Mouse (Mus musculus) CH12.LX (cell line): ENCODE measurements at regions not wholly inside any gene's neighbourhood (a gene's known extent, or its start where the extent isn't known, plus 50 kb on each side); places are given as distances from the start of the nearest gene placed in this dataset.

ENCODE experiments used
- DNase-seq: peaks from one replicate; pipeline ENCODE4 v3.0.0-alpha.2; 2013; ENCODE audit errors: extremely low read depth
- H3K27ac ChIP-seq: 2 replicates; pipeline ENCODE4 v1.5.1; 2012; ENCODE audit warnings: low read depth, mild to moderate bottlenecking, control low read depth, moderate library complexity; ENCODE audit not compliant: insufficient read depth
- H3K27me3 ChIP-seq: replicated peaks from 2 replicates; pipeline ENCODE3; 2012; ENCODE audit warnings: inconsistent platforms
- H3K36me3 ChIP-seq, 2 experiments: replicated peaks in 1 of 2; 2 replicates each; pipeline versions ENCODE3 to v1.6.1; 2012; ENCODE audit warnings: inconsistent platforms in 1 of 2, low read length in 1 of 2, mild to moderate bottlenecking in 1 of 2, mixed read lengths in 1 of 2, moderate library complexity in 1 of 2; ENCODE audit not compliant: control insufficient read depth in 1 of 2, insufficient read depth in 1 of 2
- H3K4me1 ChIP-seq, 2 experiments: 2 replicates each; pipeline ENCODE4 v1.6.1; 2012; ENCODE audit warnings: inconsistent platforms in 1 of 2, moderate library complexity in 1 of 2; ENCODE audit not compliant: insufficient read depth in 2 of 2, control insufficient read depth in 1 of 2
- H3K4me2 ChIP-seq: 2 replicates; pipeline ENCODE4 v1.6.1; 2012; ENCODE audit warnings: low read depth, mild to moderate bottlenecking, control low read depth; ENCODE audit not compliant: poor library complexity, insufficient read depth, severe bottlenecking
- H3K4me3 ChIP-seq, 3 experiments: fragments of 150-350 bp in 1 of 3; sonication (generic) in 1 of 3; replicated peaks in 1 of 3; 2 replicates each; pipeline versions ENCODE3 to v1.5.1; 2011 to 2012; ENCODE audit warnings: low read depth in 2 of 3, low read length in 2 of 3, mild to moderate bottlenecking in 2 of 3, moderate library complexity in 2 of 3, control low read depth in 1 of 3, improper control_type of control experiment in 1 of 3, inconsistent platforms in 1 of 3, mixed read lengths in 1 of 3; ENCODE audit not compliant: poor library complexity in 1 of 3
- H3K79me2 ChIP-seq: replicated peaks from 2 replicates; pipeline ENCODE4 v1.6.1; 2012; ENCODE audit warnings: mild to moderate bottlenecking, moderate library complexity; ENCODE audit not compliant: control insufficient read depth, poor library complexity, insufficient read depth, severe bottlenecking; ENCODE audit errors: extremely low read depth
- H3K9ac ChIP-seq: 2 replicates; pipeline ENCODE4 v1.6.1; 2012; ENCODE audit warnings: low read depth, mild to moderate bottlenecking, control low read depth, moderate library complexity; ENCODE audit not compliant: insufficient read depth
- H3K9me3 ChIP-seq: replicated peaks from 2 replicates; pipeline ENCODE3; 2012; ENCODE audit warnings: low read length, inconsistent platforms, mixed read lengths
- BHLHE40 ChIP-seq: IDR thresholded peaks from 2 replicates; pipeline ENCODE4 v1.6.1; 2011; ENCODE audit warnings: mild to moderate bottlenecking, low read depth, low read length, improper control_type of control experiment
- EP300 ChIP-seq: IDR thresholded peaks from 2 replicates; pipeline ENCODE4 v1.6.1; 2011; ENCODE audit warnings: low read length, improper control_type of control experiment
- HCFC1 ChIP-seq: IDR thresholded peaks from 2 replicates; pipeline ENCODE4 v1.6.1; 2012; ENCODE audit warnings: low read depth, mild to moderate bottlenecking, inconsistent platforms, low read length, improper control_type of control experiment
- KAT2A ChIP-seq: IDR thresholded peaks from 2 replicates; pipeline ENCODE4 v1.6.1; 2012; ENCODE audit warnings: low read length, improper control_type of control experiment, inconsistent platforms; ENCODE audit not compliant: insufficient replicate concordance
- MAFK ChIP-seq: IDR thresholded peaks from 2 replicates; pipeline ENCODE4 v1.6.1; 2011; ENCODE audit warnings: low read length, improper control_type of control experiment; ENCODE audit not compliant: insufficient replicate concordance
- MAX ChIP-seq: IDR thresholded peaks from 2 replicates; pipeline ENCODE4 v1.6.1; 2011; ENCODE audit warnings: low read length, improper control_type of control experiment
- MAZ ChIP-seq: IDR thresholded peaks from 2 replicates; pipeline ENCODE4 v1.6.1; 2012; ENCODE audit warnings: low read depth, mild to moderate bottlenecking, inconsistent platforms, low read length, improper control_type of control experiment, moderate library complexity
- MEF2A ChIP-seq: IDR thresholded peaks from 2 replicates; pipeline ENCODE4 v1.6.1; 2014; ENCODE audit warnings: low read depth, mild to moderate bottlenecking, inconsistent platforms, low read length, improper control_type of control experiment, borderline replicate concordance
- MXI1 ChIP-seq: IDR thresholded peaks from 2 replicates; pipeline ENCODE4 v1.6.1; 2011; ENCODE audit warnings: mild to moderate bottlenecking, low read depth, low read length, improper control_type of control experiment
- MYC ChIP-seq: IDR thresholded peaks from 2 replicates; pipeline ENCODE4 v1.6.1; 2011; ENCODE audit warnings: low read depth, mild to moderate bottlenecking, improper control_type of control experiment, low read length
- NELFE ChIP-seq: IDR thresholded peaks from 2 replicates; pipeline ENCODE4 v1.6.1; 2011; ENCODE audit warnings: low read depth, low read length, improper control_type of control experiment
- NRF1 ChIP-seq: IDR thresholded peaks from 2 replicates; pipeline ENCODE4 v1.6.1; 2014; ENCODE audit warnings: low read depth, mild to moderate bottlenecking, inconsistent platforms, low read length, improper control_type of control experiment, moderate library complexity
- PAX5 ChIP-seq: IDR thresholded peaks from 2 replicates; pipeline ENCODE4 v1.6.1; 2012; ENCODE audit warnings: low read length, inconsistent platforms, mixed read lengths
- POLR2A ChIP-seq: IDR thresholded peaks from 2 replicates; pipeline ENCODE4 v1.6.1; 2011; ENCODE audit warnings: low read depth, mild to moderate bottlenecking, improper control_type of control experiment, low read length
- POLR2AphosphoS2 ChIP-seq: IDR thresholded peaks from 2 replicates; pipeline ENCODE4 v1.6.1; 2011; ENCODE audit warnings: low read depth, low read length, improper control_type of control experiment
- SIN3A ChIP-seq: IDR thresholded peaks from 2 replicates; pipeline ENCODE4 v1.6.1; 2012; ENCODE audit warnings: low read length, improper control_type of control experiment, inconsistent platforms
- TBP ChIP-seq: conservative IDR thresholded peaks from 2 replicates; pipeline ENCODE4 v1.6.1; 2011; ENCODE audit warnings: low read depth, low read length, improper control_type of control experiment
- USF2 ChIP-seq: conservative IDR thresholded peaks from 2 replicates; pipeline ENCODE4 v1.6.1; 2011; ENCODE audit warnings: low read depth, low read length, improper control_type of control experiment
- ZKSCAN1 ChIP-seq: IDR thresholded peaks from 2 replicates; pipeline ENCODE4 v1.6.1; 2012; ENCODE audit warnings: low read depth, inconsistent platforms, low read length, improper control_type of control experiment, borderline replicate concordance
- ZNF384 ChIP-seq: IDR thresholded peaks from 2 replicates; pipeline ENCODE4 v1.6.1; 2012; ENCODE audit warnings: low read depth, low read length, improper control_type of control experiment, inconsistent platforms
- dilution Hi-C: fragments of 300-500 bp; cut with MboI; formaldehyde crosslinking; loops from 2 replicates; pipeline ENCODE4 v1.14.3; 2020; ENCODE audit warnings: low sequenced_read_pairs; ENCODE audit not compliant: extremely low pct_unique_long_range_greater_than_20kb, extremely low pct_ligation_motif_present
- in situ Hi-C: fragments of 300-500 bp; cut with MboI; formaldehyde crosslinking; loops from 3 replicates; pipeline ENCODE4 v1.14.3; 2019; ENCODE audit warnings: low sequenced_read_pairs, low pct_ligation_motif_present, low pct_unique_long_range_greater_than_20kb, mixed read lengths

DNA sequence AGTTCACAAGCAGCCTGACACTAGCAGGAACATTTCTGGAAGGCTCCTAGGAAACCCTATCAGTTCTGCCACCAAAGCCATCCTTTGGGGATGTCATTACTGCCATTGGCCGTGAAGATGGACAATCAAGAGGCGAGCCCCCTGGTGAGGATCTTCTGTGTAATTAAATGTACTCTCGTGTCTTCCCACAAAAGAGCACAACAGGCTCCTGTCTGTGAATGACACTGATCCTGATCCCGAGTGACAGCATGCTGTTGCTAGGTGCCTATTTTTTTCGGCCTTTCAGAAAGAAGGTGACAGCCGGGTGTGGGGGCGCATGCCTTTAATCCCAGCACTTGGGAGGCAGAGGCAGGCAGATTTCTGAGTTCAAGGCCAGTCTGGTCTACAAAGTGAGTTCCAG, 92.5 kb upstream of the Armc2 start:
- no peak for DNase-seq
- in situ Hi-C loops (no loop called here), dilution Hi-C loops (no loop called here)
- H3K27ac ChIP-seq: no peak overlapping the region
- no peak overlapping the region for H3K4me3 ChIP-seq
- H3K4me1 ChIP-seq: peaks cover 0 to 4% of the 10 kb centered on the region in 2 experiments; a peak in 1 of 4 replicates
- H3K27me3 ChIP-seq: no peaks in the 10 kb centered on the region
- peaks cover 4% of the 10 kb centered on the region for H3K9me3 ChIP-seq
- H3K4me2 ChIP-seq: no peak overlapping the region
- H3K36me3 ChIP-seq: no peaks in the 10 kb centered on the region
- no peak overlapping the region for H3K9ac ChIP-seq
- TF ChIP-seq USF2: no peak
- no peak for TF ChIP-seq ZKSCAN1
- no peak for TF ChIP-seq POLR2AphosphoS2
- no peak for TF ChIP-seq MAZ
- H3K79me2 ChIP-seq: no peaks in the 10 kb centered on the region

- H3K9me3 ChIP-seq: peaks cover 3% of the 10 kb centered on the region
- no peaks in the 10 kb centered on the region for H3K79me2 ChIP-seq
- no peak overlapping the region for H3K9ac ChIP-seq
- dilution Hi-C loops: no loop called here
- H3K4me3 ChIP-seq: no peak overlapping the region
- H3K4me1 ChIP-seq: peaks cover 0 to 4% of the 10 kb centered on the region in 2 experiments; a peak in 1 of 4 replicates
- no peak for DNase-seq
- no peaks in the 10 kb centered on the region for H3K36me3 ChIP-seq
- no peak for TF ChIP-seq ZNF384
- TF ChIP-seq NELFE: no peak
- no peak for TF ChIP-seq HCFC1
- no peak for TF ChIP-seq SIN3A
- TF ChIP-seq TBP: no peak
- no peak for TF ChIP-seq PAX5
- TF ChIP-seq MAX: no peak
- TF ChIP-seq MEF2A: no peak
- no peak for TF ChIP-seq NRF1
- no peak for TF ChIP-seq BHLHE40
- no peak for TF ChIP-seq MYC
- TF ChIP-seq KAT2A: no peak
- no peak for TF ChIP-seq EP300
- TF ChIP-seq MXI1: no peak
- TF ChIP-seq POLR2A: no peak
- no peak for TF ChIP-seq POLR2AphosphoS2
- TF ChIP-seq MAFK: no peak
- TF ChIP-seq, all 38 proteins: peak for 0
- in situ Hi-C loops: no loop called here
- Histone ChIP-seq H3K4me2 (no peak overlapping the region), H3K27me3 (no peaks in the 10 kb centered on the region), H3K27ac (no peak overlapping the region)
These were observed 90.2 kb upstream of the Armc2 start for GRCm38 (mm10) chr10:42108294-42109014.
